Mouse (Mus musculus): ENCODE measurements at regions not wholly inside any gene's neighbourhood (a gene's known extent, or its start where the extent isn't known, plus 50 kb on each side); places are given as distances from the start of the nearest gene placed in this dataset.

DNA sequence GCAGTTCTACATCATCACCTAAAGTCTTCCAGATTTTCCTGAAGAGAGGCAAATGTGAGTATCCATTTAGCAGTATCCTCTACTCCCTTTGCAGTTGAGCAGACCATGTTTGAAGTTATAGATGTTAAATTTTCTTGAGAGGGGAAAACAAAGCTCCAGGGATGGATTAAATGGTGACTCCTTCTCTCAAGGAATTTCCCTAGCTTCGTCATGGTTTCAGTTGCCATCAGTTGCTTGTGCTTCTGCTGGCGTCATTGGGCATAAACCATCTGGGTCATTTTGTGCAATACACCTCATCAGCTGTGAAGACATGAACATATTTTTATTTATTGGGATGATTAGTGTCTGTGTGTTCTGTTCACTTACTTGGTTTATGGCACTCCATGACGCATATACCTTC, 72.7 kb upstream of the Cdkn2b start:
- TF ChIP-seq CTCF (IDR thresholded peaks at IDR 0.05; ENCODE audit: low read depth) (no peak), EP300 (optimal IDR thresholded peaks at IDR 0.05) (no peak)
